Mouse (Mus musculus): ENCODE results near the gene A1cf.

Gene A1cf

DNA sequence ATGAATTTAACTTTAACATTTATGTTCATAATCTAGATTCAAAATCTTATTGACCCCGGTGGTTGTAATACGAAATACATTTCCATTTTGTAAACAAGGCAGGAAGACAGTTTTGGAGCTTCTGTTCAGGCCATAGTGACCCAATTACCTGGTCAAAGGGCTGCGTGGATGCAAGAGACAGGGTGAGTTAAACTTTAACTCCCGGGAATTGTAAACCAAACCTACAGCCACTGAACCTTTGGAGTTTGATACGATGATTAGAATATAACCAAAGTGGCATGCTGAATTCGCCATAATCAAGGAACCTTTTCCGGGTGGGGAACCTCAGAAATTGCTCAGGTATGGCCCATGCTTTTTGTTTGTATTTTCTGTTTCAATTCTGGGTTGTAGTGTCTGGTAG, at the start of gene A1cf:
Gene A1cf (plus strand): TSS at position 244 of the 400 bp plus-strand sequence.
- no peak for DNase-seq (ENCODE audit: low spot score)

DNA sequence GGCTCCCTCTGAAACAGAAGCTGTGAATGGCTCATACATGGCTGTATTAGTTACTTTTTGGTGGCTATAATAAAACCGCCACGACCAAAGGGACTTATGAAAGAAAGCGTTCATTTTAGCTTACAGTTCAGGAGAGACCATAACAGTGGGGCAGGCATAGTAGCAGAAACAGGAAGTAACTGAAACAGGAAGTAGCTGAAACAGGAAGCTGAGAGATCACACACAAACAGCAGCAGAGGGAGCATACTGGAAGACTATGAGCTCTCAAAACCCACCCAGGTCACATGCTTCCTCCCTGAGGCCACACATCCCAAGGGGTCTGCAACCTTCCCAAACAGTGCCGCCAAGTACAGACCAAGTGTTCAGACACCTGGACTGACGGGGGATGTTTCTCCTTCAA, 34.3 kb upstream of the A1cf start:
- DNase-seq (ENCODE audit: low spot score): no peak

DNA sequence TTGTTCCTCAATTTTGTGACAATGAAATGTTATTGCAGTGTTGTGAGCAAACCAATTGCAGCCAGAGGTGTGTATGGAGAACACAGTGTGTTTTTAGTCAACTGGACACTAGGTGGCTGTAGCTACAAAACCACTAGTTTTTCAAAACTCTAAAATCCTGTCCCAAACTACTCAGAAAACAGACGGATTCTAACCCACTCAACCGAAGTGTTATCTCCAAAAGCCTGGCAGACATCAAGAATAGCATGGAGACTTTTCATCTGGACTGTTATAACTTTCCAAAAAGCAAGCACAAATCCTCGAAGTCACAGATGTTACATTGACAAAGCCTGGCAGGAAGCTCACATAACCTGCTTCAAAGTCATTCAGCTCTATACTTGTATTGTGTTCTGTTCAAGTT, 6.7 kb upstream of the A1cf start:
- DNase-seq (ENCODE audit: low spot score): no peak

DNA sequence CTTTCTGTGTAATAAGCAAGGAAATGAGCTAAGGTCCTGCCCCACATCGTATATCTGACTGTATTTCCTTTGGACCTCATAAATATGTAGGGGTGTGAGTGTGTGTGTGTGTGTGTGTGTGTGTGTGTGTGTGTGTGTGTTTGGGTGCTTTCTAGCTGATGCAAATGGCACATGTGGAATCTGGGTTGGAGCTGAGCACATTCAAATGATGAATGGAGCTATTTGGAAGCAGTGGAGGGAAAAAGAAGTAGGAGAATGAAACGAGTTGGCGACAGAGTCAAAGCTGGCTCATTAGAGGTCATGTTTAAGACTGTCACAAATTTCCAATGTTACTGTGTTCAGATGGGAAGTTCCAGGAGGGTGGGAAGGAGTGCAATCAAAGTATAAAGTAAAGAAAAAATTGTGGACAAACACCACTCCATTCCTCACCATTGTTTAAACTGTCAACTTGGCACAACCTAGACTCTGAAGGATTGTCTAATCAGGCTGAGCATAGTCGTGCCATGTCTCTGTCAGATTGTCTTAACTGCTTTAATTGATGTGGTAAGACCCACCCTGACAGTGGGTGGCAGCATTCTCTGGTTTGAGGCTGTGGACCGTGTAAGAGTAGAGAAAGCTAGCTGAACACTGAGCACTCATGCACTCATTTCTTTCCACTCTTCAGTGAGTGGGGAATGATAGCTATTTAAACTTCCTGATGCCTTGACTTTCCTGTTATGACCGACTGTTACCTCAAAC, 5.9 kb upstream of the A1cf start:
- DNase-seq (ENCODE audit: low spot score): no peak

DNA sequence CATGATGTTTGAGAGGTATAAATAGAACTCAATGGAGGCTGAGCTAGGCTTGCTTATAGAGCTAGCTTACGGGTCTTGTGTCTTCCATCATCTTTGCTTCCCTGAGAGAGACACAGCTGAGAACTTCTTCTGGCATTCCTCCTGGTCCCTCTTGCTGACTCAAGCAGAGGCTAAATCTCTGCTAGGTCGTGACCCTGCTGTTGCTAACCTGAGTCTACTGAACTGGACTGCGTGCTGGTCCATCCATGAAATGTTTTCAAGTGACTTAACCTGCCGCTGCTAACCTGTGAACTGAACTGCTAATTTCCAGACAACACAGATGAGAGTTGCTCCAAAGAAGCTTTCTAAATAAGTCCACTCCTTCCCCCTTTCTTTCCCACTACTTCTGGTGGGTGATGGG, 3.1 kb upstream of the A1cf start:
- no peak for DNase-seq (ENCODE audit: low spot score)

DNA sequence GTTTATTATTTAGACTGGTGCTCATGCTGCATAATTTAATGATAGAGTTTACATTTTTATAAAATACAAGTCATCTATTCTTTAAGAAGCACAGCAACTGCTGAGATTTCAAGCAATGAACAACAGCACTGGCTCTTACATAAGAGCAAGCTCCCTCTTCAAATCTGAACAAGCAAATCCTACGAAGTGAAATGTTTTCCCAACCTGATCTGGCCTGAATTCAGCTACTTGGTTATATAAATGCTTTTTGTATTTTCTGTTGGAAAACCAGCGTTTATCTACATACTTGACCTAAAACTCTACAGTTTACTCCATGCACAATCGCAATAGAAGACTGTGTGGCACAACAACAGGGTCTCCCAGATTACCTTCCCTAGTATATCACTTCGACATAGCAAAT, 488 bp upstream of the A1cf start:
- DNase-seq (ENCODE audit: low spot score): no peak

DNA sequence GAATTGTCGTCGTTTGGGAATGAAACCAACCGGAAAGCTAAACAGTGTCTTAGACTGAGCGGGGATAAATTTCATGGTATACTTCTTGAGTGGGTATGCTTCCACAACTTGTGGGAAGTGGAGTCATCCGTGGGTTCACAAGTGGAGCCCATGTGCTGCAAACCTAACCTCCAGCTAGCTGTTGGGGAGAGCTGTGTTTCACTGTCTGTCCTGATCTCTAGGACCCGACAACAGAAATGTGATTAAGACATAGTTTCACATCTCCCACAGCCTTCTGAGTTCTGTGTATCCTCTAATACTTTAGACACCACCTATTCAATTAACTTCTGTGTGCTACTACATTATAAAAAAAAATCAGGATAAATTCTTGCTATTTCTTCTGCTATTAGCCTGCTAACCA, 407 bp downstream of the A1cf start:
- DNase-seq (ENCODE audit: low spot score): no peak

DNA sequence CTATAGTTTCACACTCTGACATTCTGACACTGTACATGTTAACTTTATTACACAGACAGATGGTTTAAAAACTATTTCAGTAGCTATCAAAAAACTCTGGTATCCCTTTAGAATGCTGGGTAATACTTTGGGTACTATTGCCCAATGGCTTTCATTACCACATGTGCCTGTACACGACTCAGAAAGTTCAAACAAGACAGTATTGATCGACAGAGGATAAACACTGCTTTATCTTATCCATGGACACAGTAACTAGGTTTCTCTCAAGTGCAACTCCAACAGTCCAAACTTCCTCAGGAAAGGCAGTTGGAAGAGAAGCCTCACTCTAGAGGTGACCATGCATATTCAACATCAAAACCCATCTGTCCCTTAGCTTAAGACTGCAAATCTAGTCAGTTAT, 2.8 kb downstream of the A1cf start:
- no peak for DNase-seq (ENCODE audit: low spot score)

DNA sequence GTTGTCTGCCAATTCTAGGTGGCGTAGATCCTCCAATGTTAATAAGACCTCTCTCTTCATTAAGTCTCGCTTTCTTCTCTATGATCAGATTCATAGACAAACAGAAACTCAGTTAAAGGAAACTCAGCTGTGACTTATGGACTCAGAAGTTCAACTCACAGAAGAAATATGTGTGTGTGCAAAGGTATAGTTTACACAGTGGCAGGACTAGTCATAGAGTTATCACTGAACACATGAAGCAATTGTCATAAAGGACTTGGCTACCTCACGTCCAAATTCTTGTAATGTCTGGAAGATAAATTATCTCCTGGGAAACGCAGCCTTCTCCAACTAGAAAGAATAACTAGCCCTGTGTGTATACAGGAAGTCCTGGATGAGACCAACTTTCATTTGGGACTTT, 9.4 kb downstream of the A1cf start:
- DNase-seq (ENCODE audit: low spot score): no peak

DNA sequence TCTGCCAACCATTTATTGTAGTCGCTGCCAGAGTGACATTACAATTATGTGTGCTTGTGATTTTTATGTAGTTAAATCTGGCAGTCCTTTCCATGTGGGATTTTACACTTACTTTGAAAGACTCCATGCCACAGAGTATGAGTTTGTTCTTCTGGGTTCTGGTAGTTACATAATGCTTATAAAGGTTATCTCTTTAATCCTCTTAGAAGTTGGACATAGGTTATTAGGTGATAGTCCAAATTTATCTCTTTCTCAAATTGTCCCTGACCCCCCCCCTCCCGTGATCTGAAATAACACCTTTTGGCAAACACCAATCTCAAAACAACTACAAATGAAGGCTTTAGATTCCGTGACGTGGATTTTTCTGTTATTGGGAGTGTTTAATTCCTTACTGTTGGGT, 16.0 kb downstream of the A1cf start:
- DNase-seq (ENCODE audit: low spot score): no peak

DNA sequence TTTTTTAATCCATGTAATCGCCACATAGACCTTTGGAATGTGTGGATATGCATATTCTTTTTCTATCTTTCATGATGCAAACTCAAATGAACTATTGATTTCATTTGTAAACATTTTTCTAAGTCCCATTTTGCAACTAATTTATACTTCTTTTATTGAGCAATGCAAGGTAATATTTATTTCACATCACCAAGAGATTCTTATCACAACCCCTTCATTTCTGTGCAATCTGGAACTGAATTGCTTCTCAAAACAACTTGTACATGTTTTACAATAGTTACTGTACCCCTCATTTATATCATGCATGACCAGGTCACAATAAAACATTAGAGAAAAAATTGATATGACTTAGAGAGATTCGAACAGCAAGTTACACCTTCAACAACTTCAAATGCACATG, 18.7 kb downstream of the A1cf start:
- no peak for DNase-seq (ENCODE audit: low spot score)

DNA sequence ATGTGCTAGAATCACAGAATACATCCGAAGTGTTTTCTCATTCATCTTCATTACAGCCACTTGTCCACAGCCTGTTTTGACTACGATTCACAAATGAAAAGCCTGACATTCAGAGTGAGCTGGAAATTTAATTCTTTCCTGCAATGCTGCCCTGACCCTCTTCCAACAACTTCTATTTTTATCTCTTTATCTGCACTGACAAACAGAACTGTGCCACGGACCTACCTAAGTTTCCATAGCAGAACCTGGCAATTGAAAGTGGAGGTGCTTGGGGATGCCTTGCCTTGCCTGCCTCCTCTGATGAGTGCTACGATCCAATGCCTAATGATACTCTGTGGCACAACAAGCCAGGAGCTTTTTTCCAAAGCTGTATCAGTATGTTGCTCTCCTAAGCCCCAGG, 21.4 kb downstream of the A1cf start:
- DNase-seq (ENCODE audit: low spot score): no peak

DNA sequence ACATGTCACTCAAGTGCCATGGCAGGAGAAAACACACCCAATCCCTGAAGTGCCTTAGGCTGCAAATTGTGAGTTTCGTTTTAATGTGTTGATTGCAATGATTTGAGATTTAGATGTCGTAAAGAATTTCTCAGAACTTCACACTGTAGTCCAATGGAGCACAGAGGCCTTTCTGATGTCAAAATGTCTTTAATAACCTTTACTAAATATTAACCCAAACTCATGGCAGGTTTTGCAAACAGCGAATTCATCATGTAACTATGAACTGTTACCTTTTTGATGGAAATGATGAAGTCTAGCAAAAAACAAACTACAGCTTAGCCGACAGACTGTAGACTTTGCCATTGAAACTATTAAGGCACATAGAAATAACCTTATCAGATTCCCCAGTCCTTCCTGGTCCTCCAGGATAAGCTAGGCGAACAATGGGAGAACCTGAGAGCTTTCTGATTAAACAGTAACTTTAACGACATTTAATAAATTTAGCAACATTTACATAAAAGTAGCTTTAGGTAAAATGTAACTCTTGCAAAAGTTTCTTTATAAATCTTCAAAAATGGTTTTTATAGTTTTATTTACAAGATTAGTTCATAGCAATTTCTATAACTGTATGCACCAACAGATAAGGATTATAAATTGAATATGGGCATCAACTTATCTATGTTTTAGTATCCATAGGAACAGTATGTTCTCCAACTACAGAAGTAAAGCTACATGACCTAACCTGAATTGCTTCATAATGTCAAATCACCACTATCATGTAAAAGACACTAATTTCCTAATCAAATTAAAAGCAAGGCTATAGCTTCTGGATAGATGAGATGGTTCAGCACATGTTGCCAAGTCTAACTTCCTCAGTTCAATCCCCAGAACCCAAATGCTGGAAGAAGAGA, 22.7 kb downstream of the A1cf start:
- no peak for DNase-seq (ENCODE audit: low spot score)

DNA sequence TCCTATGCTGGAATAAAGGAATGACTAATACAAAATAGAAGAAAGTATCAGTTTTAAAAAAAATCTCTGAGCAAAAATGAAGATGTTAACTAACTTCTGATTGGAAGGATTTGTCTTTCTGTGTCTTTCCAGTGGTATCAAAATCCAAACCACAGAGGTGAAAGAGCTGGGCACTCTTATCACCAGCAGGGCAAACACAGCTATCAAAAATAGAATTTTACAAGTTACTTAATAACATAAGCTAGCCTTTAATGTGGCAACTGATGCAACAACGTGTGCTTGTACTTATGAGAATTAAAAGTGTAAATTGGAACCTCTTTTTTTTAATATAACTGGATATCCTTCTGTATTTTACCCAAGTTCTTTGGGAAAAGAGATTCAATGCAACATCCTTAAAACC, 27.4 kb downstream of the A1cf start:
- no peak for DNase-seq (ENCODE audit: low spot score)

DNA sequence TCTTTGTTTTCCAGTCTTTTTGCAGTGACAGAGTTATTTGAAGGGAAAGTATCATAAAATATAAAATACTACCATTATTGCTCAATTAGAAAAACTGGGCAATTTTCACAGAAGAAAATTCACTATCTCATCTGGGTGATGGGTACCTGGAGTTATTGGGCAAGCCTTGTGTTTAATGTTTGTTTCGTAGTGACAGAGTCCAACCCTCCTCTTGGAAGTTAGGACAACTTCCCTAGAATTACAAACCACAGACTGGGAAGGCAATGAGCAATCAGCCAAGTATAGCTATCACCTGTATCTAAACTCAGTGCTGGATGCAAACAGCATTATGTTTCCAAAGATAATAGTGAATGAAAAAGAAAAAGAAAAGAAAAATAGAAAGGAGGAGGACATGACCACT, 28.1 kb downstream of the A1cf start:
- no peak for DNase-seq (ENCODE audit: low spot score)

DNA sequence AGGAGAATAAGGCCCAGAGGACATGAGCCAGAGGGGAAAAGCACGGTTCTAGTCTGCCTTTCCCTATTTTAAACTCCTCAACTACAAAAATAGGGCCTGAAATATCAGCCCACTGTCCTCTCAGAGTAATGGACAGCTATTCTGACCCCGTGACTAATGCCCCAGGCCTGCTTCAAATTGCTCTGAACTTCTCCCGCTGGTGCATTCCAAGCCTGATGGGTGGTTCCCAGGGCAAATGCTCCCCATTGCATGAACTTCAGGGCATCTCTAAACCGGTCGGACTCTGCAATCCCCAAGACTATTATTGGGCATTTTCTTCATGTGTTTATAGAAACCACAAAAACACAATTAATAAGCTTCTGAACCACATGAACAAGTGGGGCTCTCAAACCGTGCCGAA, 37.1 kb downstream of the A1cf start:
- DNase-seq (ENCODE audit: low spot score): peak; percentile 49

DNA sequence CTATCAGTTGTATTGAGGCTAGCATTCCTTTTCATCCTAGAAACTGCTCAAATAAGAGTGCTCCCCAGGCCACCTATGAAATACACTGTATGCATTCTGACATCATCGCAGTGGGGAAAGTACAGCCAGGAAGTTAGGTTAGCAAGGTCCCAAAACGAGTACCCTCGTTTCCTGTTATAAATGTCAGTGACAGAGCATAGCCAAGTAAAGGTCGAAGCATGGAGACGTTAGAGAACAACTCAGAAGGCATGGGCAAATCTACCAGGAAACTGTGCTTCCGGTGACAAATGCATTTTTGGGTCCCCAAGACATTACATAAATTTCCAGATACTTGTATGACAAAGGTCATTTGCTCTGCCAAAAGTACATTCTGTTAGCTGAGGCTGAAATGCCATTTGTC, 41.9 kb downstream of the A1cf start:
- DNase-seq (ENCODE audit: low spot score): no peak

DNA sequence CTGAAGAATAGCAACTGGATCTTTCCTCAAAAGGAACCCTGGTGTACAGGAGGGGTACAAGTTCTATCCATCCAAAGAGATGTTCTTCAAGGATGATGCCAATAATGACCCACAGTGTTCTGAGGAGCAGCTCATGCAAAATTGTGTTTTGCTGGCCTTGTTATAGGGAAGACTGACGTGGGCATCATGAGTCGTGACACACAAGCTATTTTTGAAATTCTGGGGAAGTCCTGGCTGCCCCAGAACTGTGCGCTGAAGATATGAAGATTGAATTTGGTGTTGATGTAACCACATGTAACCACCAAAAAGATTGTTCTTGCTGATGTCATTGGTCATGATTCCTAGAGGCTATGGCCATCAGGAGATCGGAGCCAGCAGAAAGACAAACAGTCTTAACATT, 45.4 kb downstream of the A1cf start:
- no peak for DNase-seq (ENCODE audit: low spot score)

DNA sequence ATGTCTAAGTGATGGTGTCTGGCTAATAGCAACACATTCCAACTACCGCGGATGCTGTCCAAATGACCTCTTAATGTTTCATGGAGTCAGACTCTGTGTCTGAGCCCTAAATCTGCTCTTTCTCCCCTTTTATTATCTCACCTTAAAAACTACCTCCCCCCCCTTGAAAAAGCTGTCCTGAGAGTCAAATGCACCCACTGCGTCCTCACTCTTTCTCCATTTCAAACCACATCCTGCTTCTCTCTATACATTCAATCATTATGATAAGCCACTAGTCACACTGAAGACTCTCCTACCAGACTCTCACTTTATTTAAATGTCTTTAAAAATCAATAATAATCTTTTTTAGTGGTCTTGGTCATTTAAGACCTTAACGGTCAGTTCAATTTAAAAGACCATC, 51.8 kb downstream of the A1cf start:
- no peak for DNase-seq (ENCODE audit: low spot score)

DNA sequence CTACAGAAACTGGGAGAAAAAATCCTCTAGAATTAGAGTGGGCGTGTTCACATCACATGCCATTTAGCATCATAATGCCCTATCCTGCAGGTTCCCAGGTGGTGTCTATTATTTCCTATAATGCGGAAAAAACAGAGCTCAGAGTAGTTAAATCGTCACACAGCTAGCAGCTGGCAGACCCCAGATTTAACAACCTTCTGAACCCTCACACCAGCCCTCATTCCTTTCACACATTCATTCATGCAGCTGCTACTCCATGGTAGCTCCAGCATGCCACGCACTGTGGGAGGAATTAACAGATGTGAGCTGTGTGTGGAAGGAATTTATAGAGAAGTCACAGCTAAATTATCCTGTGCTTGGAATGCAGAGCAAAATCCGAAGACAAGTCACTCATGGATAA, 53.3 kb downstream of the A1cf start:
- no peak for DNase-seq (ENCODE audit: low spot score)

DNA sequence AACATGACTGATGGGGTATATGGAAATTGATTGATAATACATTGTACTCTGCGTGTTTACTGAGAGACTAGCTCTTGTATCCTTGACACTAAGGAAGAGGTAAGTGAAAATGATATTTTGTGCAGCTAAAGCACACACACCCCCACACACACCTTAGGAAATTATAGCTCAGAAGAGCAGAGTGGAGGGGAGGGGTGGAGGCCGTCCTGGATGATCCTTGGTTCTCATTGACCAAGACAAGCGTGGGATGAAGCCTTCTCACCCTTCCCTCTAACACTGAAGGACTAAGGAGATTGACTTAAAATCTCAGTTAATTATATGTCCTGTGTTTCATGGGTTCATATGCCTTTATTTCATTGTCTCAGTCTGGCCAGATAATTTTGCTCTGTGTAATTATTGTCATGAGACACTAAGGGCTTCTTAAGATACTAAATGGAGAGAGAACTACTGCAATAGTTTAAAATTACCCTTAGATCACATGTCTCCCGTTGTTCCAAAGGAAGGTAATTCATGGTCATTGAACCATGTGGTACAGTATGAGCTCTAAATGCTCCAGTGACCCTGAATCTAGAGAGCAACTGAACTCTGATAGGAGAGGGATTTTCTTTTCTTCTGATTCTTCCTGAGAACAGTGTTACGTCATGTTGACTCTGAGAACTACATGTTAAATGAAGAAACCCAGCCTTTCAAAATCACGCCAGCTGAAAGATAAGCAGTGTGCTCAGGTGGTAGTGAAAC, 55.2 kb downstream of the A1cf start:
- no peak for DNase-seq (ENCODE audit: low spot score)

DNA sequence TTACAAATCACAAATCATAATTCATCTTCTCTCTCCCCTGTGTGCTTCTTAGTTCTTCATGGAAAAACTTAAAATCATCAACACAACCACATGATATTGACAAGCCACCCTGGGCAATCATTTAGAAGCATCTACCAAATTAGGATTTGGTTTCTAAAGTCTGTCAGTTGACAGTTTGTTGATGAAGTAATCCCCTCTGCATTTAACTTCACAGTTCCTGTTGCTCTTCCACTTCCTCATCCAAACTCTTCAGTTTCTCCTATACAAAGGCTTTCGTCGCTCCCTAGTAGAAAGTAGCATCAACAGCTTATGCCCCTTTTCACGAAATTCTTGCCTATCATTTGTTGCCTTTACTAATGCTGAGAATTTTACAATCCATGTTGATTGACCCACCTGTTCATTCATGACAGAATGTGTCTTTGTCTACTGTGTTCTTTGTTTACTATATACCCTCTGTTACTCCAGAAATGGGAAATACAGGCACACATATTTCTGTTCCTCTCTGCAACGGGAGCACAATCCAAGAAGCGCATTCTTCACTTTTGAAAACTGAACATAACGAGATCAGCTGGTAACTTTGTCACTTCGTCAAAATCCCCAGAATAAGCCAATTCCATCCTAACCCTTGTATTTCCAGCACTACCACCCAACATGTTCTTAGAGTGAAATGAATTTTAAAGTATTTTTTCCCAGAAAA, 82.4 kb downstream of the A1cf start:
- no peak for DNase-seq (ENCODE audit: low spot score)

Data from embryo, embryonic 10.5 days (tissue).